Mouse (Mus musculus): ENCODE data around the gene Slc29a3. TPM values are rescaled to one million over a fixed set of nuclear protein-coding genes. Genes with fewer than 3 reads are reported as not detected.
A peak's percentile ranks its signal among the peaks of the same experiment; 100 is the strongest.

The Slc29a3 gene
- total and polyA plus RNA-seq, 3 experiments, result 3.9 to 5.6 (median 4.1) TPM

DNA sequence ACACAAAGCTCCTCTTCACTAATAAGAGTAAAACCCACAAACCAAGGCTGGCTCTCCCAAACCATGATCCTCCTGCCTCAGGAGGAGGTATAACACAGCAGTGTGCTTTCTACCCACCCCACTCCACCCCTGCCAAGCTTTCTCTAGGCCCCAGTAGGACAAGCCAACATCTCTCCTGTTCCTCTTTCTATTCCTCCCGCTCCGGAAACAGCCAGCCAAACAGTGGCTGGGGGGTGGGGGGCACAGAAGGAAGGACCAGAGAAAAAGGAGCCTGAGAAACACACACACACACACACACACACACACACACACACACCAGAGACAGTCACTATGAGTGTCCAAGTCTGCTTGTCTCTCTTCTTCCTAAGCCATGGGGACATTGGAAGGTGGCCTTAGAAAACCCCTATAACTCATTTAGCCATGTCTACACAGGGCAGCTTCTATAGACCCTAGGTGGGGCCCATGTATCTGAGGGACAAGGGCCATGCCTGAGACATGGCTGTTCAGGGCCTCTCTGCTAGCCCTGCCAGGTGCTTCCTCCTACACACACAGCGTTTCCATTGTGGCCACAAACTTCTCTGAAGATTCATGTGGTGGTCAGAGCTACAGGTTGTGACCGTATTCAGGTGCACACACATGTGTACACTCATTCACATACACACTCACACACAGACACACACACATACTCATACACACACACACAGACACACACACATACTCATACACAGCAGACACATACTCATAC lies 12.8 kb downstream of the Slc29a3 start:
- TF ChIP-seq POLR2A (IDR thresholded peaks at IDR 0.05; ENCODE audit: insufficient read depth, low read depth, low read length) (no peak), CTCF (IDR thresholded peaks at IDR 0.05) (no peak), EP300 (IDR thresholded peaks at IDR 0.05; ENCODE audit: insufficient read depth, low read depth, low read length) (no peak)
- Histone ChIP-seq H3K27ac (no peak overlapping the region), H3K27me3 (ENCODE audit: control insufficient read depth, insufficient read depth, low read length) (no peaks in the 10 kb centered on the region), H3K79me2 (replicated peaks; ENCODE audit: control insufficient read depth, insufficient read depth, low read length) (no peaks in the 10 kb centered on the region; the same call in 1 of the 2 replicates), H3K4me1 (ENCODE audit: control insufficient read depth, insufficient read depth, low read length) (no peaks in the 10 kb centered on the region; the same call in 1 of the 2 replicates), H3K36me3 (ENCODE audit: control insufficient read depth, insufficient read depth, low read length) (no peaks in the 10 kb centered on the region), H3K4me3 (no peak overlapping the region), H3K9ac (ENCODE audit: low read depth, low read length) (no peak overlapping the region)
- intact Hi-C loops (cut with DNase I), result no loop called here
- 87% methylated on average over 4 of the region's 4 CpGs for WGBS
- peak in 1 of 2 experiments; percentile 33 for DNase-seq

GRCm38 (mm10) chr10:60737886-60738640 lies 14.5 kb downstream of the Slc29a3 start:
- no peak for TF ChIP-seq CTCF (IDR thresholded peaks at IDR 0.05)
- no peak for TF ChIP-seq POLR2A (IDR thresholded peaks at IDR 0.05; ENCODE audit: insufficient read depth, low read depth, low read length)
- TF ChIP-seq EP300 (IDR thresholded peaks at IDR 0.05; ENCODE audit: insufficient read depth, low read depth, low read length), result no peak
- H3K27ac ChIP-seq, result no peak overlapping the region
- H3K9ac ChIP-seq (ENCODE audit: low read depth, low read length), result no peak overlapping the region
- no peaks in the 10 kb centered on the region for H3K36me3 ChIP-seq (ENCODE audit: control insufficient read depth, insufficient read depth, low read length)
- intact Hi-C loops (cut with DNase I), result no loop called here
- no peak overlapping the region for H3K4me3 ChIP-seq
- DNase-seq, result peak in 1 of 2 experiments; percentile 34
- no peaks in the 10 kb centered on the region; the same call in 1 of the 2 replicates for H3K79me2 ChIP-seq (replicated peaks; ENCODE audit: control insufficient read depth, insufficient read depth, low read length)
- H3K27me3 ChIP-seq (ENCODE audit: control insufficient read depth, insufficient read depth, low read length), result no peaks in the 10 kb centered on the region
- no peaks in the 10 kb centered on the region for H3K4me1 ChIP-seq (ENCODE audit: control insufficient read depth, insufficient read depth, low read length)
- WGBS, result 81% methylated on average over 8 of the region's 9 CpGs

DNA sequence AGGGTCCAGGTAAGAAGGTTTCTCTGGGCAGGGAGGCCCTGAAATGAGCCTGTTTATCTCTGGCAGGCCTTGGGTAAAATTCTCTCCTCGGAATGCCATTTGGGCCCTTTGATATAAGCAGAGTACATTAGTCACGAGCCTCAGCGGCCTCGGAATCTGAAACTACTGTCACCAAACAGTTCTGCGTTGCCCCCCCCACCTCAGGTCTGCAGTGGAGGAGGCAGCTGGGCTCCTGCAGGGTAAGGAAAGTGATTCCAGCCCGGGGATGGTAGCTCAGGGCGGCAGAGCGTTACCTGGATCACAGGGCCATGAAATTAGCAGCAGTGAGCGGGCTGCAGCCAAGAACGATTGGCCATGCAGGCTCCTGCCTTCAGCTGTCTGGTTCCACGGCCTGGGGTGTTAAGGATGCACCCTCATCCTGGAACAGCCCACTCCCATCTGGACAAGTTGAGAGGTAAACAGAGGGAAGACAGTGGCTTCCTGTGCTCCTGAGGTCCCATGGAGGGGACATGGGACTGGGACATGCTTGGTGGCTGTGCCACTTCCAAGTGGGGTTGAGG lies 15.3 kb downstream of the Slc29a3 start:
- Histone ChIP-seq H3K36me3 (ENCODE audit: control insufficient read depth, insufficient read depth, low read length) (no peaks in the 10 kb centered on the region), H3K27me3 (ENCODE audit: control insufficient read depth, insufficient read depth, low read length) (no peaks in the 10 kb centered on the region), H3K79me2 (replicated peaks; ENCODE audit: control insufficient read depth, insufficient read depth, low read length) (no peaks in the 10 kb centered on the region; the same call in 1 of the 2 replicates), H3K4me3 (no peak overlapping the region), H3K4me1 (ENCODE audit: control insufficient read depth, insufficient read depth, low read length) (no peaks in the 10 kb centered on the region), H3K27ac (no peak overlapping the region), H3K9ac (ENCODE audit: low read depth, low read length) (no peak overlapping the region)
- 81% methylated on average over 11 of the region's 11 CpGs for WGBS
- no peak for TF ChIP-seq POLR2A (IDR thresholded peaks at IDR 0.05; ENCODE audit: insufficient read depth, low read depth, low read length)
- TF ChIP-seq EP300 (IDR thresholded peaks at IDR 0.05; ENCODE audit: insufficient read depth, low read depth, low read length), result no peak
- TF ChIP-seq CTCF (IDR thresholded peaks at IDR 0.05), result no peak
- intact Hi-C loops (cut with DNase I), result no loop called here
- no peak for DNase-seq

DNA sequence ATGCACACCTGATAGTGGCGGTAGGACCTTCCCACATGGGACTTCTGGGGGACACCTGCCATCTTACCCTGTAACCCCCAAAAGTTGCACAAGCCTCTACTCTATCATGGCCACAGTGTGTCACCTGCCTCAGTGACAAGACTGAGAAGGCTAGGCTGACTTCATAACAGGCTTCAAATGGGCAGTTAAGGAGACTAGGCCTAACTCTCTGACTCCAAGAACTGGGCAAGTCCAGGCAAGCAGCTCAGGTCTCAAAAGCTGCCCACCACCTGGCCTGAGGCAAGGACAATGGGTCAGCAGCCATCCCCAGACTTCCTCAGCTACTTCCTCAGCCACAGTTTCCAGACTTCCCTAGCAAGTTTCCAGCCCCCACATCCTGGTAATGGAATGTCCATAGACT lies 16.9 kb downstream of the Slc29a3 start:
- no peak overlapping the region for H3K4me3 ChIP-seq
- H3K27me3 ChIP-seq (ENCODE audit: control insufficient read depth, insufficient read depth, low read length), result no peaks in the 10 kb centered on the region
- H3K79me2 ChIP-seq (replicated peaks; ENCODE audit: control insufficient read depth, insufficient read depth, low read length), result no peaks in the 10 kb centered on the region; the same call in 1 of the 2 replicates
- H3K36me3 ChIP-seq (ENCODE audit: control insufficient read depth, insufficient read depth, low read length), result no peaks in the 10 kb centered on the region
- H3K27ac ChIP-seq, result no peak overlapping the region
- 100% methylated on average over 1 of the region's 1 CpGs for WGBS
- TF ChIP-seq CTCF (IDR thresholded peaks at IDR 0.05), result no peak
- TF ChIP-seq POLR2A (IDR thresholded peaks at IDR 0.05; ENCODE audit: insufficient read depth, low read depth, low read length), result no peak
- TF ChIP-seq EP300 (IDR thresholded peaks at IDR 0.05; ENCODE audit: insufficient read depth, low read depth, low read length), result no peak
- no peak for DNase-seq
- H3K9ac ChIP-seq (ENCODE audit: low read depth, low read length), result no peak overlapping the region
- intact Hi-C loops (cut with DNase I), result no loop called here
- H3K4me1 ChIP-seq (ENCODE audit: control insufficient read depth, insufficient read depth, low read length), result no peaks in the 10 kb centered on the region

- Histone ChIP-seq H3K27me3 (ENCODE audit: control insufficient read depth, insufficient read depth, low read length) (no peaks in the 10 kb centered on the region), H3K9ac (ENCODE audit: low read depth, low read length) (no peak overlapping the region), H3K79me2 (replicated peaks; ENCODE audit: control insufficient read depth, insufficient read depth, low read length) (no peaks in the 10 kb centered on the region; the same call in 1 of the 2 replicates), H3K4me3 (no peak overlapping the region), H3K36me3 (ENCODE audit: control insufficient read depth, insufficient read depth, low read length) (no peaks in the 10 kb centered on the region), H3K4me1 (ENCODE audit: control insufficient read depth, insufficient read depth, low read length) (no peaks in the 10 kb centered on the region), H3K27ac (no peak overlapping the region)
- TF ChIP-seq EP300 (IDR thresholded peaks at IDR 0.05; ENCODE audit: insufficient read depth, low read depth, low read length) (no peak), POLR2A (IDR thresholded peaks at IDR 0.05; ENCODE audit: insufficient read depth, low read depth, low read length) (no peak), CTCF (IDR thresholded peaks at IDR 0.05) (no peak)
- intact Hi-C loops (cut with DNase I), result no loop called here
- DNase-seq, result no peak
- 92% methylated on average over 8 of the region's 8 CpGs for whole genome bisulfite sequencing
These were observed 19.1 kb downstream of the Slc29a3 start for GRCm38 (mm10) chr10:60733471-60733870.

Data from heart, adult 2 months (tissue).